Mouse (Mus musculus) intestine, embryonic 14.5 days (tissue): ENCODE results near the gene Prdm16. TPM values are rescaled to one million over a fixed set of nuclear protein-coding genes. Genes with fewer than 3 reads are reported as not detected.

Experiments used
- ATAC-seq: fragments of 200-750 bp; cut with Nextera tagmentation; replicated peaks from 2 replicates; pipeline ENCODE4 v1.8.0; 2017; ENCODE audit warnings: low read depth, moderate number of reproducible peaks, moderate TSS enrichment, moderate library complexity; ENCODE audit not compliant: low FRiP score, low TSS enrichment
- DNase-seq: peaks from one replicate; pipeline ENCODE4 v3.0.0-alpha.2; 2018; ENCODE audit warnings: low spot score
- H3K27ac ChIP-seq: fragments of 300-500 bp; sonication (generic); 2 replicates; pipeline ENCODE4 v1.5.1; 2014; ENCODE audit warnings: low read depth, mild to moderate bottlenecking, control low read depth
- H3K27me3 ChIP-seq: fragments of 300-500 bp; sonication (generic); replicated peaks from 2 replicates; pipeline ENCODE4 v1.6.1; 2014; ENCODE audit warnings: low read length, control low read depth; ENCODE audit not compliant: control insufficient read depth, insufficient read depth
- H3K36me3 ChIP-seq: fragments of 300-500 bp; sonication (generic); 2 replicates; pipeline ENCODE4 v1.6.1; 2014; ENCODE audit warnings: low read length, control low read depth; ENCODE audit not compliant: control insufficient read depth, insufficient read depth
- H3K4me1 ChIP-seq: fragments of 300-500 bp; sonication (generic); replicated peaks from 2 replicates; pipeline ENCODE4 v1.6.1; 2014; ENCODE audit warnings: low read length, control low read depth, mixed read lengths; ENCODE audit not compliant: control insufficient read depth, insufficient read depth
- H3K4me2 ChIP-seq: fragments of 300-500 bp; sonication (generic); 2 replicates; pipeline ENCODE4 v1.6.1; 2014; ENCODE audit warnings: low read length
- H3K4me3 ChIP-seq: fragments of 300-500 bp; sonication (generic); 2 replicates; pipeline ENCODE4 v1.5.1; 2014; ENCODE audit warnings: low read depth, low read length, control low read depth, mixed read lengths
- H3K9ac ChIP-seq: fragments of 300-500 bp; sonication (generic); 2 replicates; pipeline ENCODE4 v1.6.1; 2014; ENCODE audit warnings: mild to moderate bottlenecking, low read length
- H3K9me3 ChIP-seq: fragments of 300-500 bp; sonication (generic); 2 replicates; pipeline ENCODE4 v1.6.1; 2016; ENCODE audit warnings: low read length, control low read depth; ENCODE audit not compliant: control insufficient read depth
- WGBS: fragments of 180-500 bp; shearing (Covaris S2); extraction: QIAGEN DNeasy Blood & Tissue Kit; methylation state at CpG from one replicate; pipeline ENCODE4 v1.1.7; 2014; 5-methylcytosine and 5-hydroxymethylcytosine counted together
- polyA plus RNA-seq: library from polyadenylated mRNA; unstranded; fragments of >200 nt; fragmentation: Nextera tagmentation; extraction: Ambion mirVana; gene quantifications from 2 replicates; pipeline ENCODE4 v1.2.1, GENCODE M21; 2014

Prdm16 gene
- polyA plus RNA-seq, 1 experiment from 2014 or later, result 19.7 TPM

DNA sequence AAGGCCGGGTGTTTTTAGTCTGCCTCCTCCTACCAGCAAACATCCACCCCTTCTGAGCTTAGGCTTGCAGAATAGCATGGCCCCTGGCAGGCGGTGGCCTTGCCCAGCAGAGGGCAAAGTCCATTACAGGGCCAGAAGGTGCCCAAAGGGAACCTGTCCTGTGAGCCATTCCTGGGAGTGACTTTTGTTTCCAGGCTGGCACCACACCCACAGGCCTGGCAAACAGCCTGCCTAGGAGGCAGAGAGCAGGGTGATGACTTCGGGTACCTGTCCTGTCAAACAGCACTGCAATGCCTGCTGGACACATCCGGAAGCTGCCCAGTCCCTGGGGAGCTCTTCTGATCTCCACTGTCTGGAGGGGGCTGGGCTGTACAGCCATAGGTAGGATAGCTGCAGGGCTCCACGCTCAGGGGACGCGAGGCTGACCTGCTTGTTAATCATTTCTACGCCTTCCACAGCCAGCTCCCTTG is 342.4 kb downstream of the Prdm16 start:
- Histone ChIP-seq H3K36me3 (no peaks in the 10 kb centered on the region), H3K9ac (no peak overlapping the region), H3K9me3 (no peaks in the 10 kb centered on the region), H3K27me3 (peaks cover 3% of the 10 kb centered on the region; the same call in 1 of the 2 replicates), H3K4me3 (no peak overlapping the region), H3K27ac (peak overlapping the region; percentile 59), H3K4me1 (peaks cover 17% of the 10 kb centered on the region), H3K4me2 (peak overlapping the region; percentile 20; the same call in 1 of the 2 replicates)
- ATAC-seq (peak; percentile 56), DNase-seq (no peak)
- WGBS, result 13% methylated on average over 8 of the region's 8 CpGs

DNA sequence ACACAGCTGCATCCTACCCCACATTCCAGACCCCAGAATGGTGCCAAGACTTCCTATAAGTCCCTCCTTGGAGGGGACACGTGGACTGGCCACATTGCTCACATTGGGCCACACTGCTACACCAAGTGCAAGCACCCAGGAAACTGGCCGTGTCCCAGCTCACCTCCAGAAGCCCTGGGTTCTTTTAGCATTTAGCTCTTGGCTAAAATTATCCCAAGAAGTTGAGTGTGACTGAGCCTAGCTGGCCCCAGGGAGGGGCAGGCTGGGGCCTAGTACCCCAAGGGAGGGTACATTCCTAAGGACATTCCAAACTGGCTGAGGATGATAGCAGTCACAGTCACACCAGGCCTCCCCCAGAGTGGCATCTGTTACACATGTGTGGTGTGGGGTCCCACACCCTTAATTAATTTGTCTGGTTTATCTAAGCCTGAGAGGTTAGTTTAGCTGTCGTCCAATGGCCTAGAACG is 342.9 kb downstream of the Prdm16 start:
- DNase-seq (no peak), ATAC-seq (0 out of 2 replicates have a peak, but pooled peaks have one; percentile 23)
- 37% methylated on average over 4 of the region's 4 CpGs for WGBS
- H3K27me3 ChIP-seq, result no peaks in the 10 kb centered on the region
- H3K4me2 ChIP-seq, result 0 out of 2 replicates have a peak overlapping the region, but pooled peaks have one; percentile 4
- peaks cover 17% of the 10 kb centered on the region for H3K4me1 ChIP-seq
- H3K9ac ChIP-seq, result no peak overlapping the region
- H3K27ac ChIP-seq, result peak overlapping the region; percentile 59
- H3K36me3 ChIP-seq, result no peaks in the 10 kb centered on the region
- H3K4me3 ChIP-seq, result no peak overlapping the region
- H3K9me3 ChIP-seq, result no peaks in the 10 kb centered on the region

- H3K4me3 ChIP-seq, result no peak overlapping the region
- no peak for DNase-seq
- no peaks in the 10 kb centered on the region for H3K27me3 ChIP-seq
- peaks cover 4% of the 10 kb centered on the region; the same call in 1 of the 2 replicates for H3K36me3 ChIP-seq
- H3K9me3 ChIP-seq, result no peaks in the 10 kb centered on the region
- no peak overlapping the region for H3K4me2 ChIP-seq
- no peak for ATAC-seq
- no peak overlapping the region for H3K27ac ChIP-seq
- WGBS, result 76% methylated on average over 7 of the region's 7 CpGs
- H3K4me1 ChIP-seq, result no peaks in the 10 kb centered on the region
- no peak overlapping the region for H3K9ac ChIP-seq
Observed at GRCm38 (mm10) chr4:154283671-154284070, 353.0 kb downstream of the Prdm16 start.

DNA sequence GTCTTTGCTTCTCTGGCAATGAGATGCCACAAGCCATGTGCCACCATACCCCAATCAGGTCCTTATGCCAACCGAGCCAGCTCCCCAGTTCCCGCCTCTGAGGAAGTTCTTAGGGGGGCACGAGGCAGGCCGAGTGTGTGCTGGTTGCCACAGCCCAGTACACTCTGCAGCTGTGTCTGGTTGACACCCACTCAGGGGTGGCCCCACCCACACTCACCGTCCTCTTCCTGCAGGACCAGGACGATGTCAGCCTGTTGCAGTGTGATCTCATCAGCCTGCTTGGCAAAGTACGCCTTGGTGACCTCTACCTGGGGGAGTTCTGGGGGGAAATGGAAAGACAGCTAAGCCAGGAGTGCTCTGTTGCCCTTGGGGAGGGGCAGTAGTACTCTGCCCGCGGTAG is 357.2 kb downstream of the Prdm16 start:
- Histone ChIP-seq H3K9me3 (no peaks in the 10 kb centered on the region), H3K4me3 (no peak overlapping the region), H3K4me1 (no peaks in the 10 kb centered on the region), H3K9ac (no peak overlapping the region), H3K27ac (no peak overlapping the region), H3K36me3 (peaks cover 12% of the 10 kb centered on the region), H3K4me2 (no peak overlapping the region), H3K27me3 (no peaks in the 10 kb centered on the region)
- WGBS, result 60% methylated on average over 9 of the region's 9 CpGs
- DNase-seq (no peak), ATAC-seq (no peak)

DNA sequence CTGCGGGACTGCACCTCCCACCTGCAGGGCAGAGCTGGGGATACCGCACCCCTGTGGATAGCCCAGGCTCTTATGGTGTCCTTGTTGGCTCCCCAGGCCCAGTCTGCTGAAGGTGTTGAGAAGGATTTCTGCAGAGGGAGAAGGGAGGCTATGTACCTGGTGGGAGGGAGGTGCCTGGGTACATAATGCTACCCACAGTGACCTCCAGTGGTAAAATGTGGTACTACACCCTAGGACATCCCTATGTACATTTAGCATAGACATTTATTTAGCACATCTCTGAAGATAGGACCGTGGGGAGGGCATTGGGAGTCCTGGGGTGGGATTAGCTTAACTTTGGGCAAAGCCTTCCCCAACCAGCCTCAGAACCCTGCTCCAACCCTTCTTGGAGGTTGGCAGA is 363.7 kb downstream of the Prdm16 start:
- H3K4me3 ChIP-seq, result no peak overlapping the region
- H3K9ac ChIP-seq, result no peak overlapping the region
- no peaks in the 10 kb centered on the region for H3K4me1 ChIP-seq
- H3K27me3 ChIP-seq, result no peaks in the 10 kb centered on the region
- 48% methylated on average over 3 of the region's 3 CpGs for WGBS
- H3K27ac ChIP-seq, result no peak overlapping the region
- no peaks in the 10 kb centered on the region for H3K9me3 ChIP-seq
- no peak overlapping the region for H3K4me2 ChIP-seq
- DNase-seq (peak; percentile 72), ATAC-seq (no peak; the same call in 1 of the 2 replicates)
- peaks cover 8% of the 10 kb centered on the region for H3K36me3 ChIP-seq

DNA sequence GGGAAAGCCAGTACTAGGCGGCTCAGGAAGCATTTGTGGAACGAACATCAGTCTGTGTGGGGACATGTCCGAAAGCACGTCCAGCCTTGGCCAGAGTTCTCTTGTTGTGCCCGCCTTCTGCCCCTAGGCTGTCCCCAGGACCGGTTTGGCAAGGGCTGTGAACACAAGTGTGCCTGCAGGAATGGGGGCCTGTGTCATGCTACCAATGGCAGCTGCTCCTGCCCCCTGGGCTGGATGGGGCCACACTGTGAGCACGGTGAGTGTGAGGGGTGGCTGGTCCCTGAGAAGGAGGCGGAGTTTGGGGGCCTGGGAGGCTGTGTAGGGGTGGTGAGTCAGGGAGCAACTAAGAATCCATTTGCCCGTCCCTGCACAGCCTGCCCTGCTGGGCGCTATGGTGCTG is 367.2 kb downstream of the Prdm16 start:
- H3K4me3 ChIP-seq, result no peak overlapping the region
- no peak overlapping the region for H3K4me2 ChIP-seq
- no peaks in the 10 kb centered on the region for H3K4me1 ChIP-seq
- WGBS, result 53% methylated on average over 10 of the region's 10 CpGs
- H3K36me3 ChIP-seq, result no peaks in the 10 kb centered on the region
- H3K27ac ChIP-seq, result no peak overlapping the region
- H3K27me3 ChIP-seq, result no peaks in the 10 kb centered on the region
- H3K9ac ChIP-seq, result no peak overlapping the region
- DNase-seq, result no peak
- no peaks in the 10 kb centered on the region for H3K9me3 ChIP-seq
- ATAC-seq, result peak; percentile 42

GRCm38 (mm10) chr4:154267511-154267910 is 369.2 kb downstream of the Prdm16 start:
- WGBS, result 73% methylated on average over 6 of the region's 6 CpGs
- H3K4me3 ChIP-seq, result no peak overlapping the region
- peaks cover 4% of the 10 kb centered on the region; the same call in 1 of the 2 replicates for H3K9me3 ChIP-seq
- no peak for DNase-seq
- ATAC-seq, result no peak
- H3K27ac ChIP-seq, result no peak overlapping the region
- H3K27me3 ChIP-seq, result no peaks in the 10 kb centered on the region
- no peak overlapping the region for H3K9ac ChIP-seq
- H3K36me3 ChIP-seq, result no peaks in the 10 kb centered on the region; the same call in 1 of the 2 replicates
- H3K4me2 ChIP-seq, result no peak overlapping the region
- no peaks in the 10 kb centered on the region for H3K4me1 ChIP-seq

Other genes starting within 250 kb of the Prdm16 start
- gene Actrt2, start 31.0 kb upstream of the Prdm16 start, polyA plus RNA-seq, result not detected in 2 replicates
- gene Ttc34, start 200.6 kb upstream of the Prdm16 start, polyA plus RNA-seq, result 0.12 and 0.30 TPM in 2 replicates
- gene Mmel1, start 232.7 kb upstream of the Prdm16 start, polyA plus RNA-seq, result not detected in 2 replicates